Mouse (Mus musculus) small intestine, adult 2 months (tissue): ENCODE results near the gene Retsat.
A peak's percentile ranks its signal among the peaks of the same experiment; 100 is the strongest.

Experiments
- CTCF ChIP-seq: fragments of 200-500 bp; IDR thresholded peaks from 2 replicates; pipeline ENCODE4 v1.5.1; 2012; ENCODE audit warnings: low read depth, mild to moderate bottlenecking, control low read depth, inconsistent platforms, low read length, moderate library complexity, mixed read lengths; ENCODE audit not compliant: insufficient replicate concordance, insufficient read length; ENCODE audit errors: extremely low read depth
- POLR2A ChIP-seq: fragments of 200-500 bp; IDR thresholded peaks from 2 replicates; pipeline ENCODE4 v1.6.1; 2012; ENCODE audit warnings: low read depth, mild to moderate bottlenecking, control low read depth, inconsistent platforms, low read length, moderate library complexity

DNA sequence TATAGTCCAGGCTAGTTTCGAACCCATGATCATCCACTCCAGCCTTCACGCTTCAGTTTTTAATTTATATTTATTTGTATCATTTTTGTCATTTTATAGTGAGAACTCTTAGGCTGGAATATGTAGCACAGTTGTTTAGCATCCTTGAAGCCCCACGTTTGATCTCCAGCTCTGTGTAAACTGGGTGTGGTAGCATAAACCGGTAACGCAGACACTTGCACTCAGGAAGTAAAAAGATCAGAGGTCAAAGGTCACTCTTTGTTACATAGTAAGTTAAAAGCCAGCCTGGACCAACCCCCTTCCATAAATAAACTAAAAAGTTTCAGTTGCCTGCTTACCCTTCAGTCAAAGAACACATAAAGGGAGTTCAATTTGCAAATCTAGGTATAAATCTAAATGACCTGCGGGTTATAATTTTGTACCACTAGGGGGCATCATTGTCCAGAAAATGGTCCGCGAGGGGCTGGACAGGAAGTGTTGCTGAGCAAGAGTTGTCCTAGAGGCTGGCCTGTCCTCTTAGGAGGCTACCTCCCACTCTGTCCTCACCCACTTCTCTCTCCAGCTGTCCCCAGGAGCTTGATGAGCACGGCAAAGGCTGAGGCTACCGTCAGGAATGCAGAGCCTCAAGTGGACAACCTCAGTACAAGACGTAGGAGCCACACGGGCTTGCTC, 37.6 kb downstream of the Retsat start:
- TF ChIP-seq CTCF = peak; percentile 87; the same call in 1 of the 2 replicates
- TF ChIP-seq POLR2A = no peak; the same call in 1 of the 2 replicates
